Mouse (Mus musculus) embryonic fibroblast, embryonic 13.5 days (primary cell): ENCODE measurements at regions not wholly inside any gene's neighbourhood (a gene's known extent, or its start where the extent isn't known, plus 50 kb on each side); places are given as distances from the start of the nearest gene placed in this dataset.

Experiments
- H3K27ac ChIP-seq: 2 replicates; pipeline ENCODE4 v1.5.1; 2012; ENCODE audit warnings: low read length, control low read depth, inconsistent platforms; ENCODE audit not compliant: insufficient read depth
- H3K4me1 ChIP-seq: 2 replicates; pipeline ENCODE4 v1.6.1; 2011; ENCODE audit warnings: low read length; ENCODE audit not compliant: control insufficient read depth, insufficient read depth
- H3K4me3 ChIP-seq: 2 replicates; pipeline ENCODE4 v1.5.1; 2011; ENCODE audit warnings: mild to moderate bottlenecking, control low read depth, low read length; ENCODE audit not compliant: insufficient read depth
- CTCF ChIP-seq: IDR thresholded peaks from 2 replicates; pipeline ENCODE4 v1.5.1; 2011; ENCODE audit warnings: mild to moderate bottlenecking, control low read depth, low read length, moderate library complexity, borderline replicate concordance; ENCODE audit not compliant: insufficient read depth
- POLR2A ChIP-seq: IDR thresholded peaks from 2 replicates; pipeline ENCODE4 v1.6.1; 2011; ENCODE audit warnings: low read depth, mild to moderate bottlenecking, control low read depth, low read length, moderate library complexity

GRCm38 (mm10) chr7:95551798-95552387 is 619.2 kb upstream of the Tenm4 start:
- H3K27ac ChIP-seq, result no peak overlapping the region
- H3K4me1 ChIP-seq, result no peaks in the 10 kb centered on the region
- TF ChIP-seq CTCF (no peak), POLR2A (no peak)
- no peak overlapping the region for H3K4me3 ChIP-seq

GRCm38 (mm10) chr7:95558589-95558988 is 612.5 kb upstream of the Tenm4 start:
- Histone ChIP-seq H3K4me3 (no peak overlapping the region), H3K27ac (no peak overlapping the region), H3K4me1 (no peaks in the 10 kb centered on the region)
- no peak for TF ChIP-seq POLR2A
- no peak for TF ChIP-seq CTCF

DNA sequence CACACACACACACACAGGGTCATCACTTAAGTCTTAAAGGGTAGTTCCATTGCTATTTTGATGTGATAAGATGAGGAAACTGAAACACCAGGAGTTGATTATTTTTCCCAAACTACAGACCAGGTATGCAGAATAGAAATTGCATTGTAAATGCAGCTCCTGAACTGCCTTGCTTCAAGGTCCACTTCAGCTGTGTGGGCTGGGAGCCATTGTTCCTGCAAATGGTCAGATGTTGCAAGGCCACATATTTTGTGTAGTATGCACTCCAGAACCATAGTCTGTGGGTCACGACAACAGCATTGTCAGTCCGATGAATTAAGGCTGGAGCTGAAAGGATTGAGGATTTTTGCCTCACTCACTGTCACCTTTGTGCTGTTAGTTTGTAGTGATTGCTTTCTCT is 592.4 kb upstream of the Tenm4 start:
- TF ChIP-seq CTCF (no peak), POLR2A (no peak)
- H3K27ac ChIP-seq, result no peak overlapping the region
- no peaks in the 10 kb centered on the region for H3K4me1 ChIP-seq
- no peak overlapping the region for H3K4me3 ChIP-seq

- Histone ChIP-seq H3K4me1 (no peaks in the 10 kb centered on the region), H3K4me3 (no peak overlapping the region), H3K27ac (no peak overlapping the region)
- TF ChIP-seq CTCF (no peak), POLR2A (no peak)
Measured at GRCm38 (mm10) chr7:95581325-95581724, 589.7 kb upstream of the Tenm4 start.

GRCm38 (mm10) chr7:95598339-95598738 is 572.7 kb upstream of the Tenm4 start:
- no peak for TF ChIP-seq CTCF
- TF ChIP-seq POLR2A, result no peak
- H3K4me1 ChIP-seq, result no peaks in the 10 kb centered on the region
- no peak overlapping the region for H3K4me3 ChIP-seq
- H3K27ac ChIP-seq, result no peak overlapping the region

DNA sequence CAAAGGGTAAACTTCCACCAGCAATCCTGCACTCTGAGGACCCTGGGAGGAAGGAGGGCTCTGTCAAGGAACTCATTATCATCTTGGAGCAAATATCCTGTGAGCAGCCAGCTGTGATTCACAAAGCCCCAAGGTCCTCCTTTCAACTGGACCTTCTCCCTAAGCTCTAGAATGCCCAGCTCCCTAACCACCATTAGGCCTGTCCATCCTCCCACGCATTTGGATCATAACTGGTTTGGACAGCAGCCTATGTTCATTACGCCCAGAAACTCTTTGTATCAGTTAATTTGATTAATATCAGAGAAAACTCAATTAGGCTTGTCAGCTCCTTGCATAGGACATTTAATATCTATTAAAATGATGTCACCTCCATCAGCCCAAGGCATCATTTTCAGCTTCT is 557.3 kb upstream of the Tenm4 start:
- no peaks in the 10 kb centered on the region for H3K4me1 ChIP-seq
- no peak overlapping the region for H3K27ac ChIP-seq

DNA sequence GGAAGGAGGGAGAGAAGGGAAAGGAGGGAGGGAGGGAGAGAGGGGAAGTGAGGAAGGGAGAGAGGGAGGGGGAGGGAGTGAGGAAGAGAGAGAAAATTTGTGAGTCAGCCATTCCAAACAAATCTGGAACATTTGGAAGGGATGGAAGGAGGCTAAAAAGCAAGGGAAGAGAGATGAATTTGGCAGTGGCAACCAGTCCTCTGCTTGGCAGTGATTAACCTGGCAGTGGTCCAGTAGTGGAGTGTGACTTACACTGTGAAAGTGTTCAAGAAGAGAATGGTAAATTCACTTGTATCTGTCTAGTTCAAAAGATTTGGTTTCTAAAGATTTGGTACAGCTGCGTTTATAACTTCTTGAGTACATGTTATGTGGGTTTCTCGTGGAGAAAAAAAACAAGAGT is 553.7 kb upstream of the Tenm4 start:
- no peaks in the 10 kb centered on the region for H3K4me1 ChIP-seq
- no peak overlapping the region for H3K27ac ChIP-seq
- TF ChIP-seq POLR2A (no peak), CTCF (no peak)
- no peak overlapping the region for H3K4me3 ChIP-seq

More for the DNA sequence above, 557.3 kb upstream of the Tenm4 start:
- no peak overlapping the region for H3K4me3 ChIP-seq
- no peak for TF ChIP-seq CTCF

GRCm38 (mm10) chr7:95618170-95618569 is 552.9 kb upstream of the Tenm4 start:
- no peak overlapping the region for H3K4me3 ChIP-seq
- TF ChIP-seq CTCF, result no peak
- TF ChIP-seq POLR2A, result no peak
- H3K27ac ChIP-seq, result no peak overlapping the region
- H3K4me1 ChIP-seq, result no peaks in the 10 kb centered on the region

DNA sequence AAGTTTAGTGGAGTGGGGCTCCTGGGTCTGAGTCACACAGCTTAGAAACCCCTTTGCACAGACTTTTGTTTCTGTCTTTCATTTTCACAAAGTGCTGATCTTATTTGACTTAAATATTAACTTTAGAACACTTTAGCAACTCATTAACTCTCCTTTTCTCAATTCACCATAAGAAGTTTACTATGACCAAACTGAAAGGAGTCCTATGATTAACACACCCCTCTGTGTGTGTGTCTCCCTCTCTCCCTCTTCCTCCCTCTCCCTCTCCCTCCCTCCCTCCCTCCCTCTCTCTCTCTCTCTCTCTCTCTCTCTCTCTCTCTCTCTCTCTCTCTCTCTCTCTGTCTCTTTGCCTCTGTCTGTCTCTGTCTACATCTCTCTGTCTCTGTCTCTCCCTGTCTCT is 551.0 kb upstream of the Tenm4 start:
- Histone ChIP-seq H3K27ac (no peak overlapping the region), H3K4me3 (no peak overlapping the region), H3K4me1 (no peaks in the 10 kb centered on the region)
- TF ChIP-seq CTCF, result no peak
- no peak for TF ChIP-seq POLR2A

GRCm38 (mm10) chr7:95640683-95641082 is 530.4 kb upstream of the Tenm4 start:
- Histone ChIP-seq H3K4me1 (no peaks in the 10 kb centered on the region), H3K27ac (no peak overlapping the region), H3K4me3 (no peak overlapping the region)
- TF ChIP-seq POLR2A, result no peak

DNA sequence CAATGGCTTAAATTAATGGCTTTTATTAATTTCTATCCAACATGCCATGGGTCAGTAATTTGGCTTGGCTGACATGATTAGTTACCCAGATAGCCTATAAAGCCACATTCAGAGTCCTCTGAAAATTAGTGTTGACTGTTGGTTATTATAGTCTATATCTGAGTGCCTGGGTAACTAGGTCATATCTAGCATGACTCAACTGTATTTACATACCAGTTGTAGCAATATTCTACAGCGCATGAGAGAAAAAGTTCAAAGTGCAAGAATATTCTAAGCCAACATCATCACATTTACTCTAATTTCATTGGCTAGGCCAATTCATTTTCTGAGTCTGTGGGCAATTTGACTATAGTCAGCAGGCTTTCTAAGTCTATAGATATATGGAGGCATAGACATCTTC is 496.7 kb upstream of the Tenm4 start:
- Histone ChIP-seq H3K27ac (no peak overlapping the region), H3K4me1 (no peaks in the 10 kb centered on the region), H3K4me3 (no peak overlapping the region)
- TF ChIP-seq CTCF (no peak), POLR2A (no peak)
